Mouse (Mus musculus): ENCODE measurements around the gene B3gat2. TPM values are rescaled to one million over a fixed set of nuclear protein-coding genes. Genes with fewer than 3 reads are reported as not detected.

B3gat2 gene
- total and polyA plus RNA-seq, 3 experiments, result 0.40 to 0.81 TPM; not detected in 1

DNA sequence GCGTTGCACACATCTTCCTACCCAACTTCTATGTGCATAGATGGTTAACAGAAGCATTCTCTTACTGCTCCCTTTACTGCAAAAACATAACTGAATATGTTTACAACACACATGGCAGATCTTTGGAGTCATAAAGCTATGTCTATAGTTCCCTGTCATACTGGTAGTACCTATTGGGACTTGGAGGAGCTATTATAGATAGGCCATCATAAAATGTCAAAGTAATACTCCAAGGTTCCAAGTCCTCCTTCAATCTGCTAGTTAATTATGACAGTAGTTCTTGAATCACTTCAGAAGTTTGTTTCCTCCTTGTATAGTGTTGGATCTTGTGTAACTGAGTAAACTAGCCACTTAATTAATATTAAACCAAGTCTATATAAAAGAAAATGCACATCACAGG is 110.6 kb downstream of the B3gat2 start:
- in situ Hi-C loops (cut with MboI; ENCODE audit: low pct_ligation_motif_present, low pct_unique_long_range_greater_than_20kb, low sequenced_read_pairs) (no loop called here), dilution Hi-C loops (cut with MboI; ENCODE audit: extremely low pct_ligation_motif_present, extremely low pct_unique_long_range_greater_than_20kb, low sequenced_read_pairs) (no loop called here)
- Histone ChIP-seq H3K4me2 (ENCODE audit: insufficient read depth, low read depth, poor library complexity, severe bottlenecking) (no peak overlapping the region), H3K79me2 (replicated peaks; ENCODE audit: control insufficient read depth, extremely low read depth, insufficient read depth, poor library complexity, severe bottlenecking) (no peaks in the 10 kb centered on the region), H3K9me3 (replicated peaks; ENCODE audit: low read length) (no peaks in the 10 kb centered on the region), H3K36me3 (replicated peaks in 1 of 2; ENCODE audit: control insufficient read depth in 1 of 2, insufficient read depth in 1 of 2, low read length in 1 of 2) (peaks cover 10 to 39% of the 10 kb centered on the region in 2 experiments), H3K9ac (ENCODE audit: insufficient read depth, low read depth) (no peak overlapping the region), H3K4me3 (replicated peaks in 1 of 3; ENCODE audit: low read depth in 2 of 3, low read length in 2 of 3, poor library complexity in 1 of 3) (no peak overlapping the region), H3K27me3 (replicated peaks) (no peaks in the 10 kb centered on the region), H3K4me1 (ENCODE audit: control insufficient read depth in 1 of 2, insufficient read depth in 2 of 2) (no peaks in the 10 kb centered on the region; a peak in 1 of 4 replicates), H3K27ac (ENCODE audit: insufficient read depth, low read depth) (no peak overlapping the region)
- DNase-seq (ENCODE audit: extremely low read depth), result no peak
- TF ChIP-seq MEF2A (IDR thresholded peaks at IDR 0.05; ENCODE audit: borderline replicate concordance, low read depth, low read length) (no peak), ZKSCAN1 (IDR thresholded peaks at IDR 0.05; ENCODE audit: borderline replicate concordance, low read depth, low read length) (no peak), MYC (IDR thresholded peaks at IDR 0.05; ENCODE audit: low read depth, low read length) (no peak), ZC3H11A (IDR thresholded peaks at IDR 0.05; ENCODE audit: low read depth, low read length) (no peak), CTCF (conservative IDR thresholded peaks at IDR 0.05 in 1 of 2, IDR thresholded peaks at IDR 0.05 in 1 of 2; ENCODE audit: low read depth in 2 of 2, low read length in 2 of 2) (no peak), SIN3A (IDR thresholded peaks at IDR 0.05; ENCODE audit: low read length) (no peak), IRF4 (IDR thresholded peaks at IDR 0.05; ENCODE audit: low read depth, low read length) (no peak), CHD1 (IDR thresholded peaks at IDR 0.05; ENCODE audit: low read depth, low read length) (no peak), TCF12 (IDR thresholded peaks at IDR 0.05; ENCODE audit: low read depth, low read length) (no peak)

DNA sequence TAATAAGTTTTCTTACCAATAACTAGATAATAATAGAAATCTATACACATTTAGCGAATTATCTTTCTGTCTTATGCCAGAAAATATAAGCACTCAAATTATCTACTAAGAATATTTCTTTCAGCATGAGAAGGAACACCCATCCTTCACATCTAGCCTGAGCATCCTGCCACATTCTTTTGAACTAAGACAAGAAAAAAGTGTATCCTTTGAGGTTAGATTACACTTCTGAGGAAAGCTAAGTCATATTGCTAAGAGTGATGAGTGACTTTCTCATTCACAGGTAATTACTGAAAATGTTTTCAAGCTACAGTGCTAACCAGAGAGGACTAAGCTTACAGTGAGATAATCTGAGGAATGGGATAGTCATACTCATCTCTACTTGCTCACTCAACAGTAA is 121.1 kb downstream of the B3gat2 start:
- dilution Hi-C loops (cut with MboI; ENCODE audit: extremely low pct_ligation_motif_present, extremely low pct_unique_long_range_greater_than_20kb, low sequenced_read_pairs), result no loop called here

DNA sequence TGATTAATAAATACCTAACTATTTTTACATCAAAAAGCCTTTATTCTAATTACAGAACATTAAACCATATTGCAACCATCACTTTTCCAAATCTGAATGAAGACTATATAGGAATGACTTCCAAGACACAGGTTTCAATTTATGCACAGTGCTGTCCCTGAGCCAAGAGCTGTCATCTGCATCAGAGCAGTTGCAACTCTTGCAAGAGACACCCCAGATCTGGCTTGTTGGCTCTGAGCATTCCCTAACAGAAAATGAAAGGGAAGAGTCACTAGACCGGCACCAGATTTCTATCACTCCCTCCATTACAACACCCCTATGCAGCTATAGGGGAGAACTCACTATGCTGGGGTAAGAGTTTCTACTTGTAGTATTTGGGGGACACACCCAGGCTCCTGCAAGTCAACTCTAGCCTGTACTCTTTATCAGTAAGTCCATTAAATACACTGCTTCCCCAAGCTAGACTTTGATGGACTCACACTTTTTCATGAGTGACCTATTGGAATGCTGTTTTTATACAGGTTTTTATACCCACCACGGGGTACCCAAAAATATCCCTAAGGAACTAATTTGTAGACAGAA is 122.6 kb downstream of the B3gat2 start:
- H3K4me3 ChIP-seq (replicated peaks in 1 of 3; ENCODE audit: low read depth in 2 of 3, low read length in 2 of 3, poor library complexity in 1 of 3), result no peak overlapping the region
- no peak overlapping the region for H3K27ac ChIP-seq (ENCODE audit: insufficient read depth, low read depth)
- TF ChIP-seq CTCF (conservative IDR thresholded peaks at IDR 0.05 in 1 of 2, IDR thresholded peaks at IDR 0.05 in 1 of 2; ENCODE audit: low read depth in 2 of 2, low read length in 2 of 2) (no peak), UBTF (IDR thresholded peaks at IDR 0.05; ENCODE audit: low read depth, low read length) (no peak), ZC3H11A (IDR thresholded peaks at IDR 0.05; ENCODE audit: low read depth, low read length) (no peak), SMC3 (IDR thresholded peaks at IDR 0.05; ENCODE audit: low read depth, low read length) (no peak), CHD1 (IDR thresholded peaks at IDR 0.05; ENCODE audit: low read depth, low read length) (no peak), ZKSCAN1 (IDR thresholded peaks at IDR 0.05; ENCODE audit: borderline replicate concordance, low read depth, low read length) (no peak), CHD2 (IDR thresholded peaks at IDR 0.05; ENCODE audit: low read length) (no peak), SIN3A (IDR thresholded peaks at IDR 0.05; ENCODE audit: low read length) (no peak), KAT2A (IDR thresholded peaks at IDR 0.05; ENCODE audit: insufficient replicate concordance, low read length) (no peak), ETS1 (conservative IDR thresholded peaks at IDR 0.05; ENCODE audit: low read depth, low read length) (no peak), NELFE (IDR thresholded peaks at IDR 0.05; ENCODE audit: low read depth, low read length) (no peak), MEF2A (IDR thresholded peaks at IDR 0.05; ENCODE audit: borderline replicate concordance, low read depth, low read length) (no peak), MXI1 (IDR thresholded peaks at IDR 0.05; ENCODE audit: low read depth, low read length) (no peak), RCOR1 (conservative IDR thresholded peaks at IDR 0.05; ENCODE audit: low read depth, low read length) (no peak)
- no peaks in the 10 kb centered on the region for H3K36me3 ChIP-seq (replicated peaks in 1 of 2; ENCODE audit: control insufficient read depth in 1 of 2, insufficient read depth in 1 of 2, low read length in 1 of 2)
- dilution Hi-C loops (cut with MboI; ENCODE audit: extremely low pct_ligation_motif_present, extremely low pct_unique_long_range_greater_than_20kb, low sequenced_read_pairs) (no loop called here), in situ Hi-C loops (cut with MboI; ENCODE audit: low pct_ligation_motif_present, low pct_unique_long_range_greater_than_20kb, low sequenced_read_pairs) (no loop called here)
- no peak overlapping the region for H3K4me2 ChIP-seq (ENCODE audit: insufficient read depth, low read depth, poor library complexity, severe bottlenecking)
- no peaks in the 10 kb centered on the region for H3K79me2 ChIP-seq (replicated peaks; ENCODE audit: control insufficient read depth, extremely low read depth, insufficient read depth, poor library complexity, severe bottlenecking)
- H3K4me1 ChIP-seq (ENCODE audit: control insufficient read depth in 1 of 2, insufficient read depth in 2 of 2), result no peaks in the 10 kb centered on the region
- H3K9ac ChIP-seq (ENCODE audit: insufficient read depth, low read depth), result no peak overlapping the region
- DNase-seq (ENCODE audit: extremely low read depth), result no peak
- H3K9me3 ChIP-seq (replicated peaks; ENCODE audit: low read length), result no peaks in the 10 kb centered on the region
- H3K27me3 ChIP-seq (replicated peaks), result no peaks in the 10 kb centered on the region

More for the DNA sequence above, 121.1 kb downstream of the B3gat2 start:
- TF ChIP-seq MEF2A (IDR thresholded peaks at IDR 0.05; ENCODE audit: borderline replicate concordance, low read depth, low read length) (no peak), BHLHE40 (IDR thresholded peaks at IDR 0.05; ENCODE audit: low read depth, low read length) (no peak)
- Histone ChIP-seq H3K9ac (ENCODE audit: insufficient read depth, low read depth) (no peak overlapping the region), H3K4me2 (ENCODE audit: insufficient read depth, low read depth, poor library complexity, severe bottlenecking) (no peak overlapping the region), H3K9me3 (replicated peaks; ENCODE audit: low read length) (no peaks in the 10 kb centered on the region), H3K36me3 (replicated peaks in 1 of 2; ENCODE audit: control insufficient read depth in 1 of 2, insufficient read depth in 1 of 2, low read length in 1 of 2) (no peaks in the 10 kb centered on the region), H3K4me3 (replicated peaks in 1 of 3; ENCODE audit: low read depth in 2 of 3, low read length in 2 of 3, poor library complexity in 1 of 3) (no peak overlapping the region), H3K27ac (ENCODE audit: insufficient read depth, low read depth) (no peak overlapping the region), H3K4me1 (ENCODE audit: control insufficient read depth in 1 of 2, insufficient read depth in 2 of 2) (no peaks in the 10 kb centered on the region), H3K79me2 (replicated peaks; ENCODE audit: control insufficient read depth, extremely low read depth, insufficient read depth, poor library complexity, severe bottlenecking) (no peaks in the 10 kb centered on the region), H3K27me3 (replicated peaks) (no peaks in the 10 kb centered on the region)
- in situ Hi-C loops (cut with MboI; ENCODE audit: low pct_ligation_motif_present, low pct_unique_long_range_greater_than_20kb, low sequenced_read_pairs), result no loop called here
- DNase-seq (ENCODE audit: extremely low read depth), result no peak

Measured in CH12.LX (cell line).